Mouse (Mus musculus): ENCODE results near the gene Fam13c.
"Not testable (repeated sequence)": the region's sequence is repeated elsewhere in the genome, so short reads cannot be mapped to it uniquely, and the experiment has no call there.

GRCm38 (mm10) chr10:70433736-70434135 is 6.5 kb upstream of the Fam13c start:
- not testable (repeated sequence) for TF ChIP-seq CTCF, EP300 (IDR thresholded peaks at IDR 0.05)
